Mouse (Mus musculus) urinary bladder, postnatal 4 days (tissue): ENCODE data around the gene Slc25a45.

ENCODE experiments used
- DNase-seq, 2 experiments: peaks; one replicate each; pipeline ENCODE4 v3.0.0; 2021 to 2022; ENCODE audit warnings: low spot score in 2 of 2

The Slc25a45 gene

DNA sequence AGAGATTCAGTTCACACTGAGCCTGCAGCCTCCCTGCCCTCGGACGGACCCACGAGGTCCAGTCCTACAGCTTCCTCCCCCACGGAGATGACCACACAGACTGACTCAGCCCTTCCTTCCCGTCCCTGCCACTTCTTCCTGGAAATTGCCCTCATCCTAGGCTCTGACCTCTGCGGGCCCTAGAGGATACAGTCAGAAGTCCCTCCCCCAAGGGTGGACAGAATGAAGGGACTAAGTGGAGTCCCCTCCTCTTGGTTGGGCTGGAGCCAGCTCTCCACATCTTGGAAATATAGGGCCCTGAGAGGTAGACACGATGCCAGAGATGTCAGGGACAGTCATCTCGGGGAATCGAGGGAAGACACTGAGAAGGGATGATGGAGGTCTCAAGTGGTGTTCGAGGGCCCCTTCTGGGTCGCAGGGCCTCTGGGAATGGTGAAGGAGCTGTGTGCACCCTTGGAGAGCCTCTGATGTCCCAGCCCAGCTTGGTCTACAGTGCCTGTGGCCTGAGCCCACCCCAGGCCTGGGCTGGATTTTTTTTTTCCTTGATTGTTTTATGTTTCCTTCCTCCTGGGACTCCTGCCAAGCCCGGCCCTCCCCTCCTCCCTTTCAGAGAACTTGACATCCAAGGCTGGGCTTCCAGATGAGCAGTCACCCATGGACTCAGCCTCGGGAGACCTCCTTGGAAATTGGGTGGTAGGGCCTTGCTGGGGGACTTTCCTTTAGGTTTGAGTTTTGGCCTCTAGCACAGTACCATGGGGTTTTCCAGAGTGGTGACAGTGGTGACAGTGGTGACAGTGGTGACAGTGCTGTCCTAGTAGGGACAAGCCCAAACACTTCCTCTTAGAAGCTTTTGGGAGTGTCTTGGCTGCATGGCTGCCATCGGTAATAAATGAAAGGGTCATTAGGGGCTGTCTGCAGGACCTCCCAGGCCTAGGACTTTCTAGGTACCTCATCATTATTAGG is 52.3 kb downstream of the Slc25a45 start:
- DNase-seq = peak; percentile 60 to 76

DNA sequence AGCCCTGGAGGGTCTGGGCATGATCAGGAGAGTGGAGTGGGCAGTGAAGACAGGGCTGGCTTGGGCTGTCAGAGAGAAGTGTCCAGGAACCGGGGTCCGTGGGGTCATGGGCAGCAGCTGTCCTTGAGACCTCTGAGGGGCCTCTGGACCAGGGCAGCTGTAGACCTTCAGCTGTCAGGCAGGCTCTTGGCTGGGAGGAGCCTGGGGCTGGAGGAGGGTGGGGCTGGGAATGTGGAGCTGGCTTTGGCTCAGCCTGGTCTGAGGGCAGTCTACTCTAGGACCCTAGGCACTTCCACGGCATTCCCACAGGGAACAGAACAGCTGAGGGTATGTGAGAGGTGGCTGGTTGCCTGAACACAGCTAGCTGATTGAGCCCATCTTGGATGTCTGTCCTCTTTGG is 57.7 kb downstream of the Slc25a45 start:
- DNase-seq = peak in 1 of 2 experiments; percentile 78
